Mouse (Mus musculus) heart, embryonic 16.5 days (tissue): ENCODE measurements around the gene Hist1h3g. TPM values are rescaled to one million over a fixed set of nuclear protein-coding genes. Genes with fewer than 3 reads are reported as not detected.
A peak's percentile ranks its signal among the peaks of the same experiment; 100 is the strongest.
"Not testable (repeated sequence)": the region's sequence is repeated elsewhere in the genome, so short reads cannot be mapped to it uniquely, and the experiment has no call there.

Experiments used
- ATAC-seq: fragments of 200-750 bp; cut with Nextera tagmentation; replicated peaks from 2 replicates; pipeline ENCODE4 v1.8.0; 2017; ENCODE audit warnings: moderate number of reproducible peaks; ENCODE audit not compliant: insufficient read depth, low FRiP score; ENCODE audit errors: extremely low read depth
- H3K27ac ChIP-seq: fragments of 300-500 bp; sonication (generic); 2 replicates; pipeline ENCODE4 v1.5.1; 2014; ENCODE audit warnings: mild to moderate bottlenecking, low read length, control low read depth, moderate library complexity
- H3K27me3 ChIP-seq: fragments of 300-500 bp; sonication (generic); 2 replicates; pipeline ENCODE4 v1.6.1; 2014; ENCODE audit warnings: low read length, mixed read lengths; ENCODE audit not compliant: control insufficient read depth, insufficient read depth
- H3K36me3 ChIP-seq: fragments of 300-500 bp; sonication (generic); 2 replicates; pipeline ENCODE4 v1.6.1; 2014; ENCODE audit not compliant: control insufficient read depth, insufficient read depth
- H3K4me1 ChIP-seq: fragments of 300-500 bp; sonication (generic); 2 replicates; pipeline ENCODE4 v1.6.1; 2014; ENCODE audit warnings: low read length, mixed read lengths; ENCODE audit not compliant: control insufficient read depth, insufficient read depth
- H3K4me2 ChIP-seq: fragments of 300-500 bp; sonication (generic); 2 replicates; pipeline ENCODE4 v1.6.1; 2014; ENCODE audit warnings: low read depth, mild to moderate bottlenecking, control low read depth, low read length
- H3K4me3 ChIP-seq: fragments of 300-500 bp; sonication (generic); 2 replicates; pipeline ENCODE4 v1.5.1; 2014; ENCODE audit warnings: mild to moderate bottlenecking, control low read depth, low read length
- H3K9ac ChIP-seq: fragments of 300-500 bp; sonication (generic); 2 replicates; pipeline ENCODE4 v1.6.1; 2014; ENCODE audit warnings: low read length, control low read depth
- H3K9me3 ChIP-seq: fragments of 300-500 bp; sonication (generic); replicated peaks from 2 replicates; pipeline ENCODE4 v1.6.1; 2016; ENCODE audit warnings: low read length; ENCODE audit not compliant: control insufficient read depth
- WGBS: fragments of 180-500 bp; shearing (Covaris S2); extraction: QIAGEN DNeasy Blood & Tissue Kit; methylation state at CpG from one replicate; pipeline ENCODE4 v1.1.7; 2014; 5-methylcytosine and 5-hydroxymethylcytosine counted together
- polyA plus RNA-seq: library from polyadenylated mRNA; unstranded; fragments of >200 nt; fragmentation: Nextera tagmentation; extraction: Ambion mirVana; gene quantifications from 2 replicates; pipeline ENCODE4 v1.2.1, GENCODE M21; 2015

The Hist1h3g gene
- polyA plus RNA-seq, 1 experiment from 2014 or later, result 2.2 TPM

DNA sequence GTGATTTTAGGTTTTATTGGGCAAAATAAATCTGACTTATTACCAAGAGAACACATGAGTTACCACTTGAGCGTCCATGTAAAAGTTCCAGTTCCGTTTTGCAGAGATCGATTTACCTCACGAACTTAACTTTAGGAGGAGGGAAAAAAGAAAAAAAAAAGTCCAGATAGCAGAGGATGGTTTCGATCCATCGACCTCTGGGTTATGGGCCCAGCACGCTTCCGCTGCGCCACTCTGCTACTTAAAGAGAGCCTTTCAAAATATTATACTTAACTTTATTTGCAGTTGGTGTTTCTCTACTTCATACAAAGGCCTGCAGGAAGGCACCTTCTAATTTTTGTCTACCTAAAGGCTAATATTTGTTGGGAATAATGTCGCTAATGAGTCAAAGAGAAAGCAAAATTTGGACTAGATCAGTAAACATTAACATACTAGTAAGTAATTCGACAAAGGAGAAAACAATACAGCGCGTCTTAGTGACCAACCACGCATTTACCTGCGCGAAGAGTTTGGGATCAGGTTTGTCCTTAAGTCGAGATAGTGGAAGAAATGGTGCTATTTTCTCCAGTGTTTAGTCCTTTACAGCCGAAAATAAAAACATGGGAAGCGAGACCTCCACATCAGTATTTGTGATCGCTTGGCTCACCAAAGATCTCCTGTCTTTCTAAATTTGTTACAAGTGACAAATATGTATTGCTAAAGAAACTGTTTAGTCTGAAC lies 4.9 kb upstream of the Hist1h3g start:
- under 1% methylated on average over 20 of the region's 20 CpGs for WGBS
- ATAC-seq, result no peak
- H3K4me3 ChIP-seq, result peak overlapping the region; percentile 77

DNA sequence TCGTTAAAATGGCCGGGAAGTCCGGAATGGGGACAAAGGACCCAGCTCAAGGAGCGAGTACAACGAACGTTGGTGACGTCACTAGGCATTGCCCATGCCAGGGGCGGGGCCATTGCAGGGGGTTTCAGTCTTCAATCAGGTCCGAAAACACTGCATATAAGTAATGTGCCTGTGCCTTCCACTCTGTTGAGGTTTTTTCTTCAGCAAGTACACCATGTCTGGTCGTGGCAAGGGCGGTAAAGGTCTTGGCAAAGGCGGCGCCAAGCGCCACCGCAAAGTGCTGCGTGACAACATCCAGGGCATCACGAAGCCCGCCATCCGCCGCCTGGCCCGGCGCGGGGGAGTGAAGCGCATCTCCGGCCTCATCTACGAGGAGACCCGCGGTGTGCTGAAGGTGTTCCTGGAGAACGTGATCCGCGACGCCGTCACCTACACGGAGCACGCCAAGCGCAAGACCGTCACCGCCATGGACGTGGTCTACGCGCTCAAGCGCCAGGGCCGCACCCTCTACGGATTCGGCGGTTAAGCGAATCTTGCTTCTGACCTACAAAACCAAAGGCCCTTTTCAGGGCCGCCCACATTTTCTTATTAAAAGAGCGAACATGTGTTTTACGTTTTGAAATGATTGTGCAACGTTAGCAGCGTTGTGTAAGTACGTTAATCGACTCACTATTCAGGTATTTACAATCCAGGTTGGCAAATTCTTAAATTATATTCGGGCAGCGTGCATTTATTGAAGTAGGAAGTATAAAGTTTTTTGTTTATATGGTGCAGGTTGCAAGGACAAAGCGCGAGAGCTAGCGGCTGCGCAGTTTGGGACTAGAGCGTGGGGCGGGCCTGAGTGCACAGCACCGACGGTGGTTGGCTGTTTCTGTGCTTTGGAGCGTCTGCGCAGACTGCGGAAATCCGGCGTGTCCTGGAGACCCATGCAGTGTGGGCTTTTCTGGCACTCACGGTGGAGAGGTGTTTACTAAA lies 4.0 kb upstream of the Hist1h3g start, which contains the start of gene Hist1h4h:
Hist1h4h (plus strand) TSS at position 150 of the 975 bp plus-strand sequence.
- no peaks in the 10 kb centered on the region for H3K27me3 ChIP-seq

More for the DNA sequence above, 4.9 kb upstream of the Hist1h3g start:
- H3K4me1 ChIP-seq, result peaks cover 32% of the 10 kb centered on the region
- peak overlapping the region; percentile 75 for H3K4me2 ChIP-seq
- no peaks in the 10 kb centered on the region for H3K36me3 ChIP-seq
- H3K9me3 ChIP-seq, result no peaks in the 10 kb centered on the region
- peak overlapping the region; percentile 90 for H3K9ac ChIP-seq
- no peaks in the 10 kb centered on the region for H3K27me3 ChIP-seq
- peak overlapping the region; percentile 99 for H3K27ac ChIP-seq

DNA sequence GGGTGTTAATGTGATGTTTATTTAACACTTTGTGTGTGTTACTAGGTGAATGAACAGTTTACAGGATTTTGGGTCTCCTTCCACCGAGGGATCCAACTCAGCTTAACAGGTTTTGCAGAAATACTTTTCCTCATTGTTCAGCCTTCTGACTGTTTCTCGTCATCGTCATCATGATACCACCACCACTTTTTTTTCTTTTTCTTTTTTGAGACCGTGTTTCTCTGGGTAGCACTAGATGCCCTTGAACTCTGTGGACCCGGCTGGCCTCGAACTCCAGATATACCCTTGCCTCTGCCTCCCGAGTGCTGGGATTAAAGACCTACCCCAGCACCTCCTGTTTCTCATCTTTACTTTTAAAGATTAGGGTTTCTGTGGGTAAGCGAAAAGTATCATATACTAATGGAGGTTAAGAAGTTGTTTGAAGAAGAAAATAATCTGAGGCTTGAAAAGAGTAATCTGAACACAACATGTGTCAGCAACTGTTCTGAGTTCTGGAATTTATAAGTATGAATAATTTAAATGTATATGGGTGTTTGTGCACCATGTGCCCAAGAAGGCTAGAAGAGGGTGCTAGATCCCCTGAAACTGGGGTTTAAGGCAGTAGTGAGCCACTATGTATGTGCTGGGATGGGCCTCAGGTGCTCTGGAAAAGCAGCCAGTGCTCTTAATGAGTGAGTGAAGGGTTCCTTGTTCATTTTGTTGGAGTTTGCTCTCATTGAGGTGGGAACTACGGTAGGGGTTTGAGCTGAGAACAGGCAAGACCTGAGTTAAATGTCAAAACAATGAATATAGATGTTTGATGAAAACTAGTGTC lies 2.8 kb upstream of the Hist1h3g start:
- Histone ChIP-seq H3K4me2 (peak overlapping the region; percentile 75), H3K36me3 (no peaks in the 10 kb centered on the region), H3K9me3 (no peaks in the 10 kb centered on the region), H3K4me1 (peaks cover 37% of the 10 kb centered on the region), H3K4me3 (peak overlapping the region; percentile 77), H3K9ac (peak overlapping the region; percentile 90), H3K27me3 (no peaks in the 10 kb centered on the region), H3K27ac (peak overlapping the region; percentile 99)
- whole genome bisulfite sequencing, result 21% methylated on average over 9 of the region's 9 CpGs
- no peak for ATAC-seq

More for the DNA sequence above, 4.0 kb upstream of the Hist1h3g start, which contains the start of gene Hist1h4h:
- Histone ChIP-seq H3K9ac (peak within 1 kb of the TSS; percentile 90), H3K9me3 (no peaks in the 10 kb centered on the region), H3K27ac (peak within 1 kb of the TSS; percentile 99), H3K4me3 (peak within 1 kb of the TSS; percentile 77), H3K36me3 (no peaks in the 10 kb centered on the region), H3K4me1 (peaks cover 29% of the 10 kb centered on the region), H3K4me2 (peak within 1 kb of the TSS; percentile 75)
- WGBS, result under 1% methylated on average over 55 of the region's 70 CpGs
- peak; percentile 78 for ATAC-seq

DNA sequence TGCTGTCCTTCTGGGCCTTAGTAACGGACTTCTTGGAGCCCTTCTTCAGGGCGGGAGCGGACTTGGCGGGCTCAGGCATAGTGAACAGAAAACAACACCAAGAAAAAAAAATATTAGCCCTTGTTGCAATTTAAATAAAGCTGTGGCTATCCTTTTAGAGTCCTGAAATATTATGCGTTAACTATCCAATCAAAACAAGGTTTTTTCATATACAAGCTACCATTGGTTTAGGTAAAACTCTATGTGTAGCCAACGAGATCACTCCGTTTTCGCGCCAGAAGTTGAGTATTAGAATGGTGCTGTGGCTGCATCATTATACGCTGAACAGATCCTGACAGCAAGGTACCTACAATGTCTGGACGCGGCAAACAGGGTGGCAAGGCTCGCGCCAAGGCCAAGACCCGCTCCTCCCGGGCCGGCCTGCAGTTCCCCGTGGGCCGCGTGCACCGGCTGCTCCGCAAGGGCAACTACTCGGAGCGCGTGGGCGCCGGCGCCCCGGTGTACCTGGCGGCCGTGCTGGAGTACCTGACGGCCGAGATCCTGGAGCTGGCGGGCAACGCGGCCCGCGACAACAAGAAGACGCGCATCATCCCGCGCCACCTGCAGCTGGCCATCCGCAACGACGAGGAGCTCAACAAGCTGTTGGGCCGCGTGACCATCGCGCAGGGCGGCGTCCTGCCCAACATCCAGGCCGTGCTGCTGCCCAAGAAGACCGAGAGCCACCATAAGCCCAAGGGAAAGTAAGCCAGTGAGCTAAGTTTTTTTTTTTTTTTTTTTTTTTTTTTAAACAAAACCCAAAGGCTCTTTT lies 1.5 kb upstream of the Hist1h3g start, which contains the start of gene Hist1h2af:
Hist1h2af (plus strand) TSS at position 347 of the 808 bp plus-strand sequence.
- Histone ChIP-seq H3K9ac (peak within 1 kb of the TSS; percentile 90), H3K4me3 (peak within 1 kb of the TSS; percentile 77), H3K4me2 (peak within 1 kb of the TSS; percentile 75), H3K27ac (peak within 1 kb of the TSS; percentile 99), H3K4me1 (peaks cover 34% of the 10 kb centered on the region)
- H3K9me3 ChIP-seq, H3K36me3 ChIP-seq, H3K27me3 ChIP-seq: not testable (repeated sequence)
- ATAC-seq, result 0 out of 2 replicates have a peak, but pooled peaks have one; percentile 21
- under 1% methylated on average over 24 of the region's 53 CpGs for WGBS

DNA sequence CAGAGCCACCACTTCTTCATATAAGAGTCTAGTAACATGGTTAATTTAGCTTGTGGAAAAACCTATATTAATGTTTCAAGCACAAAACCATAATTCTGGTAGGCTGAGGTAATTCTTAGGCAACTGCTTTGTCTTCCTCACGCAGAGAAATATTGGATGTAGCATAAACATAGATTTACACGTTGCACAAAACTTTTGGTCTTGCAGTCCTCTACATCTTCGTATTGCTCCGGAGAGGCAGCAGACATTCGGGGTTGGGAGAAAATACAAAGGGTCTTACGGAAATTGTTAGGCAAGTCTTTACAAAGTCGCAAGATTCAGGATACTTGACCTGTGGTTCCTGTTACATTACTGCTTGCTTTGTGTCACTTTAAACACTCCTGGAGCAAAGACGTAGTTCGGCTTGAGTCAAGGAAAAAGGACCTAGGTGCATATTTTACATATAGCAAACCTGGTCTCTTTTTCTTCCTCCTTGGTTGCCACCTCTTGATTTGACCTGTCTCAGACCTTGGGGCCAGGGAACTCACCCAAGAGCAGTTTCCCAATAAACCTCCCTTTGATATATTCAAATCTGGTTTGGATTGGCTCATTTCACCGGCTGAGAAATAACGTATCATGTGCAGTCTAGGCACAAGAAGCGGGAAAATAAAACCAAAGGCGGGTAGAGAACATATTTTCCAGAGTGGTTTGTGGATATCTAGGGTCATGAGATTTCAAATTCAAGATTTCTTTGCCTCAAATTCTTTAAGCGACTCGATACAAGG lies 672 bp upstream of the Hist1h3g start:
- Histone ChIP-seq H3K9ac (peak overlapping the region; percentile 72), H3K36me3 (no peaks in the 10 kb centered on the region), H3K4me2 (peak overlapping the region; percentile 75), H3K27ac (peak overlapping the region; percentile 92), H3K9me3 (no peaks in the 10 kb centered on the region), H3K27me3 (no peaks in the 10 kb centered on the region), H3K4me3 (peak overlapping the region; percentile 61), H3K4me1 (peaks cover 32% of the 10 kb centered on the region)
- under 1% methylated on average over 15 of the region's 15 CpGs for WGBS
- 0 out of 2 replicates have a peak, but pooled peaks have one; percentile 0 for ATAC-seq

DNA sequence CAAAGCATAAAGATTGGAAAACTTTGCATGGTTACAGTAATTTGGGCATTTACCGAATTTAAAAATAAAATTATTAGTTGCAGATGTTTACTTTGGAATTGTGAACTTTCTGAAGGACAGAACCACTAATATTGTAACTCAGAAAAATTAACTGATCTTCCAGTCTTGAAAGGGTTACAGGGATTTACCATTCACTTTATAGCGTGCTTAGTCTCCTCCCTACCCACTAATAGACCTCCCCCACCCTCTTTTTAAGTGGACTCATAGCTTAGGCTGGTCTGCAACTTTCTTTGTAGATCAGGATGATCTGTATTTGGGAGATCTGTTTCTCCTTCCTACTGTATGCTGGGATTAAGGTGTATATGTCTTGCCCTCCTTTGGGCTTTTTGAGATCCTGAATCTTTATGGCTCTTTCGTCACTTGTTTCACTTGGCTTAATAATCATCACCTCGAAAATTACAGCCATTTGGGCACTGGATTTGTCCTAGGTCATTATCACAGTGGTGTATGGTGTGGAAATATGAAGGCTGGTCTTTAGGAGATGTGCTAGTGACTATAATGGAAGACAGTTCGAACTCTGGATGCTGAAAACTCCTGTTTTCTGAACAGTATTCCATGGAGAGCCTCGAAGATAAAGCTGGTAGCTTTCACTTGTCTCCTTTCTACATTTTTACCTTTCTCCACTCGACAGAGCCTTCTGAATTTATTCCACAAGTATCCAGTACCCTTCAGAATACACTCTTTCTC lies 1.0 kb downstream of the Hist1h3g start:
- peaks cover 32% of the 10 kb centered on the region for H3K4me1 ChIP-seq
- WGBS, result 22% methylated on average over 7 of the region's 7 CpGs
- H3K4me3 ChIP-seq, result peak overlapping the region; percentile 48
- no peaks in the 10 kb centered on the region for H3K36me3 ChIP-seq
- peak overlapping the region; percentile 42; the same call in 1 of the 2 replicates for H3K27ac ChIP-seq
- no peaks in the 10 kb centered on the region for H3K27me3 ChIP-seq
- H3K9me3 ChIP-seq, result no peaks in the 10 kb centered on the region
- H3K4me2 ChIP-seq, result peak overlapping the region; percentile 75
- ATAC-seq, result no peak
- peak overlapping the region; percentile 61 for H3K9ac ChIP-seq

DNA sequence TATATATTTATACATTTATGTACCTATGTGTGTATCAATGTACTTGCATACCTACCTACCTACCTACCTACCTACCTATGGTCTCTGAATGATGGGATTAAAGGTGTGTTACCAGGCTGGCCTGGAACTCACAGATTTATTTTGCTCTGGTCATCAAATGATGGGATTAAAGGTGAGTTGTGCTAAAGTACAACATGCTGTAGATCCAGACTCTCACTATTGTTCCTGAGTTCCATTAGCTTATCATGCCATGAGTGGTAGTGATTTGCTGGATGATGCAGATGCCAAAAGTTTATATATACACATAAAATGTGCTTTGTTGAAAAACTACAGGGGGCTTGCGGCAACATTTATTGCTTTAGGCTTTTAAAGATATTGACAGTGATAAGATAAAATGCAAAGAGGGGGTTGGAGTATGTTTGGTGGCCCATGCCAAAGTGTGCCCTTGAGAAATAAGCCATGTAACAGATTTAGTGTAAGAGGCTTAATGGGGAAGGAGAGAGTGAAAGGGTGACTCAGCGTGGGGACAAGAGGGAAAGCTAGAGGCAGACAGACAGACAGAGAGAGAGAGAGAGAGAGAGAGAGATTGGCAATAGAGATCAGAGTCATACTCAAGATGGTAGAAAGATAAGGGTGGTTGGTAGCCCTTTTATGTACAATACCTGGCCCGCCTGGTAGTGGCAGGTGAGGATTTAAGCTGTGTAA lies 1.9 kb downstream of the Hist1h3g start:
- no peak overlapping the region for H3K27ac ChIP-seq
- no peaks in the 10 kb centered on the region for H3K27me3 ChIP-seq
- peak overlapping the region; percentile 75; the same call in 1 of the 2 replicates for H3K4me2 ChIP-seq
- H3K9ac ChIP-seq, result no peak overlapping the region
- 74% methylated on average over 3 of the region's 3 CpGs for WGBS
- H3K9me3 ChIP-seq, result no peaks in the 10 kb centered on the region
- H3K36me3 ChIP-seq, result no peaks in the 10 kb centered on the region
- peaks cover 28% of the 10 kb centered on the region for H3K4me1 ChIP-seq
- ATAC-seq, result no peak
- no peak overlapping the region for H3K4me3 ChIP-seq
